Mouse (Mus musculus) frontal cortex, postnatal 14 days (tissue): Measurements from ENCODE around the gene Myt1l.

Source experiments
- DNase-seq, 2 experiments: peaks; one replicate each; pipeline ENCODE4 v3.0.0; 2022; ENCODE audit warnings: low spot score in 2 of 2

Myt1l gene

DNA sequence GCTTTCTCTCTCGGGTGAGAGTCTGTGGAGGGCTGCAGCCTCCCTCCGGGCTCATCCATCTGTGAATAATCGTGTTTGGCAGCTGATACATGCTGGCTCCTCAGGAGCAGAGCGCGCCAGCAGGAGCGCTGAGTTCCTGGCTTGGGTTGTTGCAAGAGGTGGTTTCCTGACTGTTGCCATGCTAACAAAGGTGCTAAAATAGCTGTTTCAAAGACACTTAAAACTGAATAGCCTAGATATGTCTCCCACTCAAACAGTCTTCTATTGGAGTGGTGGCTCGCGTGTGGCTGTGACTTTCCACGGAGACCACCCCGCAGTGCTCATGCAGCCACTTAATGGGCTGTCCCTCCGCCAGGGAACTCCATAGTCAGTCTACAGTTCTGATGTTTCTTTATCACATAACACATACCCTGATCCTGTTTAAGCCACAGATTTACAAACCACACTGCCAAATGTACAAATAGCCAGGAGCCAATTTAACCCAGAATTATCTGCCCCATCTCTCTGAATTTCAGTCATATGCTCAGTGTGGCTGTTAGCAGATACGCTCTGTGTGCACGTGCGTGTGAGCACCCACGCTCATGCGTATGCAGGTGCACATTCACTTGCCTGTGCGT lies 195.6 kb downstream of the Myt1l start:
- DNase-seq: peak; percentile 61 to 69

DNA sequence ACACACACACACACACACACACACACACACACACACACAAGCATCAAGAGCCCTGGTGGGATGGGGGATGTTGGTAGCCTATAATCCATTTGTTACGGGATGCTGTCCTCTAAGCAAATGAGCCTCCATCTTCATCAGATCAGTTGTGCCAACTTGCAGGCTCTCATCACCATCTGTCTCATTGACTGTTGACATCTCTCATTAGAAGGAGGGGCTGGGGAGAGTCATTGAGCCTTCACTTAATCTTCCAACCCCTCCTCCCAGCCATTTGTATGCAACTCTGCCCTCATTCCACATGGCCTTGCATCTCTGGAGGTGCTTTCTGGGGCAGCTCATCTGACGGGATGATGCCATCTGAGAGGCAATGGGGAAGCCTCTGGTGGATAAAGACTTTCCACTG lies 200.1 kb downstream of the Myt1l start:
- no peak for DNase-seq

DNA sequence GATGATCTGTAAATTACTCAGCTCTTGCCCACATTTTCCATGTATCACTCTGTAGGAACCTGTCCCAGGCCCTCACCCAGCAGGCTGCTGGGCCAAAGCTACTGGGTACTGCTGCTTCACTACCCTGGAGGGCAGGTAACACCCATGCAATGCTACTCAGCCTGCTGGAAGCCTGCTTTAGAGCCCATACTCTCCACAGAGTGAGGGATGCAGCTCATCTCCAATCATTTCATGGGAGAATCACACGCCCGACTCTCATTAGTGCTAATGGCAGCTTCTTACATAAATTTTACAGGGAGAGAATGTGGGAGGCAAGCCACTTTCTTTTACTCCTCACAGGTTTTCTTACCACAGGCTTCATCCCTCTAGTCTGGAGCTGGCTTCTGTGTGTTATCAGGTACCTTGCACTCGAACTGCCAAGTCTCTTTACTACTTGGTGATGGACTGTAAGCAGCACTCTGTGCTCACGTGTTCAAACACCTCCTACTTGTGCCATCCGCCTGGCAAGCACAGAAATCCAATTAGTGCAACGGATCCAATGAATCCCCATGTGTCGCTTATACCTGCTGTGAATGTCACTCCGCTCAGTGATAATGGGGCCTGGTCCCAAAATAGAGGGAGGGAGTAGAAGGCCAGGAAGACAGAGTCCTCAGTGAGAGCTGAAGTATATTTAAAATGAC lies 212.3 kb downstream of the Myt1l start:
- peak in 1 of 2 experiments; percentile 44 for DNase-seq

DNA sequence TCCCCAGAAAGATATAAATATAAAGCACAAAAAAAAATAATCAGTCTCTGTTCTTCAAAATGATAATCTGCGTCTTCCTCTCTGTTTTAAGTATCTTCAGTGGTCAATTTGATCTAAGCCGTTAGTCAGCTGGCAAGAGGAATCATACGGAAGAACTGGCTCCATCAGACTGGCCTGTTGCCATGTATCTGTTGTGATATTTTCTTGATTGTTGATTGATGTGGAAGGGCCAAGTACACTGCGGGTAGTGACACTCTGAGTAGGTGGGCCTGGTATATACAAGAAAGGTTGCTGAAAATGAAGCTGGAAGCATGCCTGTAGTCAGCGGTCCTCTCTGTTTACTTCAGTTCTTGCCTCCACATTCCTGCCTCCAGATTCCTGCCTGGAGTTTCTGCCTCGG lies 213.0 kb downstream of the Myt1l start:
- no peak for DNase-seq

DNA sequence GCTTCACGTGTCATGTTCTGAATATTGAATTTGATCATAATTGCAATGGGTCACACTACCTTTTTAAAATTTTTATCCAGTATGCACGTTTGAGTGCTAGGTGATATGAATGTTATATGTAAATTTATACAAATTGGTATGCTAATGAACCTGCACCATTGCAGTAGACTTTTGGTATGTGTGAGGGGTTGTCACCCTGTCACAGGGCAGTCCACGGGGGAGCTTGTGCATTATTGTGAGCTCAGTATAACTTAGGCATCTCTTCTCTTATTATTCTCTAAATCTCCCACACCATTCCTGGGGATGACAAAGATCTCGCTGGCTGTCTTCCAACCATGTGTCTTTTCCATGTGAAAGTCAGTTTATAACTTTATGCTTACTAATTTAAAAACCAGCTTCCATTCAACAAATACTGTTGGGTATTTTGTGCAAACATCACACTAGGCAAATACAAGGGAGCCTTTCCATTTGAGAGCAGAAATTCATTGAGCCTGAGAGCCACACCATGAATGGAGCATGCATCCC lies 222.5 kb downstream of the Myt1l start:
- no peak for DNase-seq

DNA sequence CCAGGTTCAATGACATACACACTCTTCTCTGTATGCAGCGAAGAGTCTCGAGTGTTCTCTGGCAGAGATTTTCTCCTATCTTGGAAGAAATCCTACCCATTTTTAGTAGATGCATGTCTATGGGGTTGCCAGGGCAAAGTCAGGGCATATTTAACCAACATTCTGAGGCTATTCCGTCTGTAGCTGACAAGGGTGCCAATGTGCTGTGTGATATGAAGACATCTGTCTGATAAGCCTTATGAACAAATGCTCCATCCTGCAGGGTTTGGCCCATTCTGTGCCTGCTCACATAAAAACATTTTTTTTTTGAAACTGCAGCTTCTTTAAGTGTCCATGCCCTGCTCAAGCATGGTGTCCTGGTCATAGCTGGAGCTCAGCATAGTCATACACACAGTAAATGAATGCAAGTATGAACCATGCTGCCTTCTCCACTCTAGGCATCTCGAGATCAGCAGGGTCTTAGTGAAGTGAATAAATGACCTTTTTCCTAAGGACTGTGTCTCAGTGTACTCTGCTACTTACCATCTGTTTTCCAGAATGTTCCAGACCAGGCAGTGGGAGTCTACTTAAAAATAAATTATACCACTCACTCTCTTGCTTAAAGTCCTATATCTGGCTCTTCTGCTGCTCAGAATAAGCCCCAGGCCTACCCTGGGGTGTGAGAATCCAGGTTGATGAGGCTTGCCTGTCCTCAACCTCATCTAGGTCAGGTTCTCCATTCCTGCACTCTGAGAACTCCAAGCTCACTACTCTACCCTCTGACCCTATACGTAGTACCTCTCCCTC lies 227.1 kb downstream of the Myt1l start:
- DNase-seq: no peak

DNA sequence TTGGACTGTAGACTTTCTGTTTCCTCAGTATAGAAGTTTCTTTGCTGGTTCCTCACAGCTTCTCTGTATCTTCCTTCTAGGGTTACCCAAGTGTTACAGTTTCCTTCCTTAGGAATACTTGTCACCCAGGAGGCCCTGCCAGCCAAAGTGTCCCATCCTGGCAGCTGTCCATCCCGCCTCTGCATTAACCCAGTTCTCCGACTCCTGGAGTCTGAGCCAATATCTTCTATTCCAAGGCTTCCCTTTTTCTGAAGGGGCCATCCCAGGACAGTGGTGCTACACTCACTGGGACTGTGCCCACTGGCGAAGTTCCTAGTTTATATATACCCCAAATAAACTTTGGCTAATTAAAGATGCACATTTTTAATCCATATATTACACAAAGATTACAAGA lies 227.7 kb downstream of the Myt1l start:
- DNase-seq: peak in 1 of 2 experiments; percentile 40

DNA sequence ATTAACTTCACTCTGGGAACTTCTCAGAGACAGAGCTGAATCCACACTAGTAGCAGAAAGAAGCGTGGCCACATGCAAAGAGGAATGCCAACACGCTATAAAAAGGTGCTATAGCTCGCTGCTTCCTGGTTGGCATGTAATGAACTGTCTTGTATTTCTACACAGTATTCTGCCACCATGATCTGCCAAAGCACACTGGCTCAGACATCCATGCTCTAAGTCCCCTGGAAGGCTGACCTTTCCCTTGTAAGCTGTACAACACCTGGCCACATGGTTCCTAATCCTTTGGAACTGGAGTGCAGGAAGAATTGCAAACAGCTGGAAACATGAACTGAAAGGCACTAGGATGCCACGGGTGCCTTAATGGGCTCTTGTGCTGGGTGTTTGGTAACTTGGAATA lies 232.4 kb downstream of the Myt1l start:
- no peak for DNase-seq

DNA sequence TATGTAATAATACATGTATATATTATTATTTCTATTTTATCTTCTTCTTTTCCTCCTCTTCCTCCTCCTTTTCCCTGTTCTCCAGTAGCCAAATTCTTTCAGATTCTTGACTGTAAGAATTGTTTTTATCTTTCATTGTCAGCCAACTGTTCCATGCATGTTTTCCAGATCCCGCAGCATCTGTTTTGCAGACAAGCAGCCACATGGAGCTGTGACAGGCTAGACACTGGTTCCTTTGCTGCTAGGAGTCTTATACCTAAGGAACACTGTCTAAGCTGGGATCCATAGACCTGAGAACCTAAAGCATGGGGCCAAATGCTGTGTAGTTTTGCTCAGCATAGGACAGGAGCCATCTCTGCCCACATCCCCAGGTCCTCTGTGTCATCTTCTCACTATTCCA lies 238.0 kb downstream of the Myt1l start:
- no peak for DNase-seq

DNA sequence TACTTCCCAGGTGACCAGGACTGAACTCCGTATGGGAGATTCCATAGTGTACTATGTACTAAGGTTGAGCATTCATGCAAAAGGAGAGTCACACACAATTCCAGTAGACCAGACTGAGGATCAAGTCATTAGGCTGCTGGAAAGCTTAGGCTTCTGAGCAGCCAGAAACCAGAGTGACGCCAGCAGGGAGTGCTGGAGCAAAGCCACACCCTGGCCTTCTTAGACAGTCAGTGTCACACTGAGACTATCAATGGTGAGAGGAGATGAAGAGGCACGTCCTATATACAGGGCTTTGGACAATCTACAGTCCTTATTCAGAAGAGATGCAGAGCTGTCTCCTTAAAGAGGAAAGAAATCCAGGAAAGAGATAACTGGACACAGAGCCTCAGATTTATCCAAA lies 243.6 kb downstream of the Myt1l start:
- no peak for DNase-seq

DNA sequence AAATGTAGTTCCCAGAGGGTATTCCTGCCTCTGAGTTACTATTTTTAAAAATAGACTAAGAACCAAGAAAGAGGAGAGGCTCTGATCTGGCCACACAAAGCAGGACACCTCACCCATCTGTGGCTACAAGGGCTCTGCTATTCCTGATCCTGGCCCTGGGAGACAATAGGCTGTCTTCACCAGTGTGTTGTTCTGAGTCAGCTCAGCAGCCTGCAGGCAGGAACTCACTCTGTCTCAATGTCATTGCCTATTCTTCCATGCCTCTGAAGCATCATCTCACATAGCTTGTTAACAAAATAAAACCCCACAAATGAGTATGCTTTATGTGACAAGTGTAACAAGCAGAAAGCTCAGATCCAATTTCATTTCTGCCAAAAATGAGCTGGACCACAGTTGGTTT lies 244.2 kb downstream of the Myt1l start:
- DNase-seq: no peak

DNA sequence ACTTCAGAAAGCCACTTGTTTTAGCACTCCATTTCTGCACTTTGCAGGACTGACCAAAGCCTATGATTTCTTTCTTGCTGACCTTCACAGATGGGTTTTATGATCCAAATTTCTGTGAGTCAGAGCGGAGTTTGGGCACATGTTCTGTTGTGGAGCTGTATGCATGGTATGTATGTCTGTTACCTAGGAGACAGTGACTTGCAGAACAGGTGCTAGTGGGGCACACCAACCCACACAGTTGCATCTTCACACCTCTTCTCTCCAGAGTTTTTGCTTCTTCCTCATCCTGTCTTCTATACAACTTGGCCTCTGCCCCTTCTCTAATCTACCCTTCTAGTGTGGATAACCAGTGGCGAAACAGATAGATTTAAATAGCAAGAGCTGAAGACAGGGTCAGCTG lies 250.7 kb downstream of the Myt1l start:
- no peak for DNase-seq

DNA sequence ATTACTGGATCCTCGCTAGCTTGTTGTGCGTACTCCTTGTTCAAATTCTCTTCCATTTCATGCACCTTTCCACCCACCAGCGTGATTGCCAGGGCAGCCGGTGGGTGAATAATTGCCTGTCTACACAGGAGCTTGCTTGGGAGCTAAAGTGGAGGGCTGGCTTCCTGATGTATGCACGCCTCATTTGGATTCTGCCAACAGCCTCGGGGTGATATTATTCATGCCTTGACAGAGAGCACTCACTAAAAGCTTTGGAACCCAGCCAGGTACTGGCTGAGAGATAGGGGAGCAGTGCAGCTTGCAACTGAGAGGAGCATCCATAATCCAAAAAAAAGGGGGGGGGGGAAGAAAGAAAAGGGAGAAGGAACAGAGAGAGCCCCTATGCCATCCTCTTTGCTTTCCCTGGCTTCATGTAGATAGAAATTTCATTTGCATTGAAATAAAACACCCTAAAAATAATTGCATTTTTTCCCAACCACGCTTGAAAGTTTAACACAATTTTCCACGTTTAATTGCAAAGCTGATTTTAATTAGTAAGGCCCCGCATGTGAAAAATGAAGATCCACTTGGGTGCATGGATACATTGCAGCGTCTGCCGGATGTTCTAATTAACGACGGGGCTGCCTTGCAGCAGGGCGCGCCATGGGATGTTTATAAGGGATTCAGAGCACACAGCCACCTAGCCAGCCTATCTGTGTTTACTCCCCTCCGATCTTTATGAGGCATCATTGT lies 261.3 kb downstream of the Myt1l start:
- DNase-seq: peak; percentile 69 to 78

DNA sequence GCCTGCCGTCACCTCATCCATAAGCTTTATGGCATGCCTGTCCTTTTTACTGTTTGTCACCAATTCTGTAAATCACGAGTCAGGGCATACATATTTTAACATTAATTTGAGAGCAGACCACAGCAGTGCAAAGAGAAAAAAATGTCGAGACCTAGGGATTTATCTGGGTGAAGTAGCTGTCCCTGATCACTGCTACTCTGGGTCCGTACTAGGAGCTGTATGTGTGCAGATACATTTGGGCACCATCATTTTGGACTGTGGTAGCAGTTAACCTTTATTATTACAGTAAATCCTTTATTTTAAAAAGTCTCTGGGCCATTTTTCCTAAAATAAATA lies 261.8 kb downstream of the Myt1l start:
- no peak for DNase-seq

DNA sequence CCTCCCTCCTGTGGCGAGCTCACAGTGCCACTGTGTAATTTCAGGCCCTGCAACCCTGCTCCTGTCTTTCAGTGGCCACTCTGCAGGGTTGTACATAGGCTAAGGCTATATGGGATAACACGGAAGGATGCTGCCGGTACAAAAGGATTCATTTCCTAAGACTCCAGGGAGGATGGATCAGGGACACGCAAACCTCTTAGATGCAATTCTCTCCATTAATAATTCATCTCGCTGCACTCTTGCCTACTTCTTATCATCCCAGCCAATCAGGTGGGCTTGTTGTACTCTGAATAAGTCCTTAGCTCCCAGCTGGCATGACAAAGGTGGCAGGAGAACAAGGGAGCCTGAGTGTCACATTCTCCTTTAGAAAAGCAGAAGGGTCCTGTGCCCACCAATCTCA lies 264.8 kb downstream of the Myt1l start:
- no peak for DNase-seq

DNA sequence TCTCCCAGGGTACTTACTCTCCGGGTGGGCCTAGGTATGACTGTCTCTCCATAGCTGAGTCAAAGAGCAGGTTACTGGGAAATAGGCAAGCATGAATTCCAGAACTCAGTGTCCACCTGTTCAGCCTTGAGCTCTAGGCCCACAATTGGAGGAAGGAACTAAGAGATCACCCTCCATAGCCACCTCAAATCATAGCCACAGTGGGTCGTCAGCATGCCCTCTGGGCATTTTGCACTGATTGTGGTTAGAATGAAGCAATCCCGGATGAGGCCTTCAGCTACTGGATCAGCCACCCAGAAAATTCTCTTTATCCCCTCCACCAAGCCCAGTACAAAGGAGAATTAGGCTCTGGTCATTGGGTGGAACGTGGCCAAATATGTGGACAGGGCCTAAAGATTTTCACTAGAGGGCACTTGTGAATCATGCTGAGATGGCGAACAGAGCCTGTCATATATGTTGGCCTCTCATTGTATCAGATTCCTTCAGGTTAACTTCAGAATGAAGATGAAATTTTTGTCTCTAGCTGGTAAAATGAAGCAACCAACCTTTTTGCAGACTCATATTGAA lies 267.0 kb downstream of the Myt1l start:
- no peak for DNase-seq

DNA sequence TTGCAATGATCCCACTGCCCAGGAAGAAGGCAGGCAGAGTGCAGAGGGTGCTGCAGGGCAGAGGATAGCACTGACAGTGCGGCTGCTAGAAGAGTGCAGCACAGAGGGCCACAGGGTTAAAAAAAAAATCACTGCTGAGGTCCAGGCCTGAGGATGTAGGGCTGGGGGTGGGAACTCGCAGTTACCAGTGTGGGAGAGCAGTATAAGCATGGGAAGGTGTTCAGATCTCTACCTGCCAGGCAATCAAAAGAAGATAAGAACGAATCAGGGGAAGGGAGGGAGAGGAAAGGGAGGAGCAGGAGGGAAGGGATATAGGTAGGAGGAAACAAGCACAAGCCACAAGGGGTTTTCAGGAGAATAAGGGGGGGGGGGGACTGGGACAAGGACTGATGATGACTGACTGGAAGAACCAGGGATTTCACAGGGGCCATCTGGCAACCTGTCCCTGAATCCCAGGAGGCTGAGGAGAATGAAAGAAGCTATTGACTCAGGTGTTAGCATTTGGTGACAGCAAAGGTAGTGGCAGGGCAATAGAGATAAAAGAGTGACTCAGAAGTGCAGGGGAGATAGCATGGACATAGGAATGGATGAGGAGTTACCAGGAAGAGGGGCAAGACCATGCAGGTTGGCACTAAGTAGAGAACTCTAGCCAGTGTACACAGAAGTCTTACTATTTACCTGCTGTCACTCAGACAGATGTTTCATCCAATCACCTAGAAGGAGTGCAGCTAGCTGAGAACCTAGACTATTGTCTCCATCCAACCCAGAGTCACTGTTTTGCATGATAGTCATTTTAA lies 270.6 kb downstream of the Myt1l start:
- DNase-seq: no peak

DNA sequence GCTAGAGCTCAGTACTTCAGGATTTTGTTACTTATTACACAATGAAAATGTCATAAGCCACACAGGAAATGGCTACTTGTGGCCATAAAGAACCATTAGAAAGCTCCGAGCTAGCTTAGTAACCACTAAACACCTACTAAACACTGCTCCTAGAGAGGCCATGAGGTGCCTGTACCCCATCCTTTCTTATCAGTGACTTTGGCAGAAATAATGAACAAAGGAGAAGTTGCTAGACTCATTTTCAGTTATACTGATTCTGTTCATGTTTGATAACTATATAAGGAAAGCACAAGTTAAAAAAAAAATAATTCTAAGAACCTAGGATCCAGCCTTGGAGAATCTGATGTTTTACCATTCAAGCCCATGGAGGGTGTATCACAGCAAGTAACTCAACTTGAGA lies 278.2 kb downstream of the Myt1l start:
- no peak for DNase-seq

DNA sequence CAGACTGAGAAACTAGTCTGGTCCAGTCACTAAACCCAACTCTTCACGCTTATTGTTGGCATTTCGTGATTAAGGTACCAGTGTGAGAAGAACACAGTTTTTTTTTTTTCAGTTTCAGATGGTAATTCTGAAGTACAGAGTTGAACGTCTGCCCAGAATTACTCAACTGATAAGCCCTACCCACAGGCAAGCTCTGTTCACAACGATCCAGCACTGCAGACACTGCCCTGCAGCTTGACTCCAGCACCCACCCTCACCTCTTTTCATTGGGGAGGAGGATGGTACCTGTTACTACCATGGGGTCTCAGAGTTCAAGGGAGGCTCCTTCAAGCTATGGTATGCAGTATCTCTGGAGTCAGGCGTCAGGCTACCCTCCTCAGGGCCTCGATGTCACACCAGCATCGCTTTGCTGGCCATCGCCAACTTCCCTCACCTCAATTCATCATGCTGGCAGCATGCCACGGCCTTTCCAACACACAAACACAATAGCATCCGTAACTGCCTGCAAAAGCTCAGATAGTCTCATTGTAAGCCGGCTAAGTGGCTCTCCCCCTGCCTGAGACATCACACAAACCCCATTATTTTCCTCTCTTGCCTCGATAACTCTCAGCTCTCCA lies 281.5 kb downstream of the Myt1l start:
- DNase-seq: no peak

DNA sequence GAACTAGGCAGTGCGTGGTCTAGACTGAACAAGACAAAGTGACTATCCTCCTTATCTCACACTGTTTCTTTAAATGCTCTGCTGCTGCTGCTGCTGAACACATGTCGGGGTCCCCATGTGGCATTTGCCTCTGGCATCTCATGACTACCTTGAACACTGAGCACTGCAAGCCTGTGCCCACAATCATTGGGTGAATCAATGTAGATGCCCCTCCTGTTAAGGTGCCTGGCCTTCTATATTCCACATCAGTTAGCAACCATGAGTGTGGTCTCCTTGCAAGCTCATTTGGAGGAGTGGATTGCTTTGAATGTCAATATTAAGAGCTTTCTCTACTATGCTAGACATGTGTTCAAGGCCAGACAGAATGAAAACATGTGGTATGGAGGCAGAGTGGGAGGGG lies 287.3 kb downstream of the Myt1l start:
- no peak for DNase-seq

DNA sequence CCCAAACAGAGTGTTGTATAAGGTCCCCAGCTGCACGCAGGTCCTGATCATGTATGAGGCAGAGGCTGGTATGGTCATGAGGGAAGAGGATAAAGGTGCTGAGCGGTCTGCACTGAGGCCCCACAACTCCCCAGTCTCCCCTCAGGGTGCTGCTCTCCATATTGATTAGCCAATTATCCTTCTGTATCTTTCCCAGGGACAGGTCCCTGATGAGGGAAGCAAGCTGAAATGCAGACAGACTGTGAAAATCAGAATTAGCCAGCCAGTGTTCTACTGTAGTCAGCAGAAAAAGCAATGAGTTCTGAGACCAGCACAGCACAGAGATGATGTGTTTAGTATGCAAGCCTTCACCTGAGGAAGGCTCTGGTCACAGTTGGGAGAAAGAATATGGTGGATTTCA lies 287.9 kb downstream of the Myt1l start:
- no peak for DNase-seq
